Mouse (Mus musculus) brain, embryonic 14.5 days (tissue): Measurements from ENCODE around the gene Myh6. TPM values are rescaled to one million over a fixed set of nuclear protein-coding genes. Genes with fewer than 3 reads are reported as not detected.
A peak's percentile ranks its signal among the peaks of the same experiment; 100 is the strongest.

Source experiments
- DNase-seq: peaks from one replicate; pipeline ENCODE4 v3.0.0-alpha.2; 2011; ENCODE audit warnings: low read depth
- CTCF ChIP-seq: fragments of 200-500 bp; IDR thresholded peaks from 2 replicates; pipeline ENCODE4 v1.5.1; 2012; ENCODE audit warnings: inconsistent platforms, mild to moderate bottlenecking, moderate library complexity, borderline replicate concordance; ENCODE audit not compliant: insufficient read depth, insufficient read length; ENCODE audit errors: extremely low read depth
- POLR2A ChIP-seq: fragments of 200-500 bp; IDR thresholded peaks from 2 replicates; pipeline ENCODE4 v1.6.1; 2012; ENCODE audit warnings: mild to moderate bottlenecking, inconsistent platforms, borderline replicate concordance; ENCODE audit not compliant: poor library complexity, insufficient read depth, insufficient read length, severe bottlenecking; ENCODE audit errors: extremely low read depth
- polyA plus RNA-seq: library from polyadenylated mRNA; depleted of rRNA; stranded (reverse); fragments of >200 nt; gene quantifications from 2 replicates; pipeline ENCODE4 v1.2.3, GENCODE M21; 2012

The Myh6 gene
- polyA plus RNA-seq, 1 experiment: 0.18 TPM

DNA sequence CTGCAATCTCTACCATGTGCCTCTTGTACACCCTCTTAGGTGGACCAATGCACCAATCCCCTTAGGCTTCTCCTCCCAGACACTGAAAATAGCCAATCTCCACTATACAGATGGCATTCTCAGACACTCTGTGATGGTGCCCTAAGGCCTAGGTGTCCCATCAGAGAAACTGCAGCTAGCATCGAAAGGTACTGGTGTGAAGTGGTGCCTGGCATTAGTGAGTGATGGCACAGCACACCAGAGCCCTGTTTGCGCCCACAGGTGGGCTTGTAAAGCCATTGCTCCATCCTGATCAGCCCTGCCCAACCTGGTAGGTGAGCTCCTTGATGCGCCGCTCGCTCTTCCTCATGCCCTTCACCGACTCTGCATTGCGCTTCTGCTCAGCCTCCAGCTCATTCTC lies 22.8 kb downstream of the Myh6 start:
- DNase-seq: no peak
- TF ChIP-seq CTCF: no peak
- no peak for TF ChIP-seq POLR2A

DNA sequence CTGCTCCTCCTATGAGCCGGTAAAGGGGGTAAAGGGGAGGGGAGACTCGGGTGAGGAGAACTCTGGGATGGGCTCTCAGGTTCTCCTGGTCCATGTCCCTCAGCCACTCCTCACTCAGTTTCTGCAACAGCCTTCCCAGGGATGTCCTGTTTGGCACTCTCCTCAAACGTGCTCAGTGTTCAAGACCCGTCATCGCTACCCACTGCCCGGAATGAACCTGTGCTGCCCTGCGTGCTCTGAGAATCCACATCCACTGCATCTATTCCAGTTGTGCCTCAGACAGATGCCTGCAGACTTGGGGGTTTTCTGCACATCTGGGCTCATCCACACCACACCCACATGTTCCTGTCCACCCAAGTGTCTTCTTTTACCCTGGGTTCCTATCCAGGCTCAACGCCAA lies 24.2 kb downstream of the Myh6 start:
- no peak for DNase-seq
- no peak for TF ChIP-seq POLR2A

DNA sequence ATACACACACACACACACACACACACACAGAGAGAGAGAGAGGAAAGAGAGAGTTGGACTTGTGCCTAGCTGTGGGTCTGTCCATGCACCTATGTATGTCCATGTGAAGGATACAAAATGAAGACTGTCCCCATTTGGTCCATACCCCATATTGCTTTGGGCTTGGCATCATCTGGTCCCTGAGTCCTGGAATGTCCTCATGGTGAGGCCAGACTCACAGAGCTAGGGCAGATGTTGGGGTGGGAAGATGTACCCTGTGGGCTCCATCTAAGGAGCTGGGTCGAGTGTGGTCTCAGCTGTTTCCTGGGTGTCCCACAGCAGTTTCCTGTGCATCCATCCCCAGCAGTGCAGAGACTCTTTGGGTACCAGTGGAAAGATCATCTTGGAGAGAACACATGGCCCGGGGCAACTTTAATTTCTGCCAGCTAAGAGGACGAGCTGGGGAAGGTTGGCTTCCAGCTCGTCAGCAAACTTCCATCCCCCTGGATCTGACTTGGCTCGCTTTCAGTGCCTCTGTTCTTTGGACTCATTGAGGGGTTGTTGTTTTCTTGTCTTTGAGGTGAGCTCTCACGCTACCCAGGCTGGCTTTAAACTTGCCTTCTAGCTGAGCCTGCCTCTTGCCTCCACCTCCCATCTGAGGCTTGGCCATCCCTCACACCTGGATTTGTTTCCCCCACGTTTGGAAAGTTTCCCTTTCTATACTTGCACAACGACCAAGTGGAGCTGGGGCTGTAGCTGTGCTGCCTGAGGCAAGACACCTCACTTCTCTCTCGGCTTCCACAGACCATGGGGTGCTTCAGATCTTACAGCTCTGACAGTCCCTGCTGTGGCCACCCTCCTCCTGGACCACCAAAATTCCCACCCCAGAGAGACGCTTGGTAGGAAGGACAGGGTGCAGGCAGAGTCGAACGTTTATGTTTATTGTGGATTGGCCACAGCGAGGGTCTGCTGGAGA lies 25.4 kb downstream of the Myh6 start:
- DNase-seq: no peak
- TF ChIP-seq POLR2A (no peak), CTCF (no peak)

DNA sequence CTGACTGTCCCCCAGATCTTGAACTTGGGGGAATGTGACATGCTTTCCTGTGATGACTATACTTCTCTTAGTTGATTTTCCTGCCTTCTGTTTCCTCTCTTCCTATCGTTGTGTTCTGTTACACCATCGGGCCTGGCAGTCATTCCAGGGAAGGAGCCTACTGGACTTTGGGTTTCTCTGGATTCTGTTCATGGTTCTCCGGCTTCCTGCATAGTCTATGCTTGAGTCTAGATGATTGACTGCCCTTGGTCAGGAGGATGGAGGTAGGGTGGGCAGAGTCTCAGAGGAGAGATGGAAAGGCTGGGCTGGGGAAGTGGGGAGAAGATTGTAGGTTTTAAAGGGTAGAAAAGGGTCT lies 26.6 kb downstream of the Myh6 start:
- TF ChIP-seq POLR2A: no peak
- TF ChIP-seq CTCF: no peak
- no peak for DNase-seq

DNA sequence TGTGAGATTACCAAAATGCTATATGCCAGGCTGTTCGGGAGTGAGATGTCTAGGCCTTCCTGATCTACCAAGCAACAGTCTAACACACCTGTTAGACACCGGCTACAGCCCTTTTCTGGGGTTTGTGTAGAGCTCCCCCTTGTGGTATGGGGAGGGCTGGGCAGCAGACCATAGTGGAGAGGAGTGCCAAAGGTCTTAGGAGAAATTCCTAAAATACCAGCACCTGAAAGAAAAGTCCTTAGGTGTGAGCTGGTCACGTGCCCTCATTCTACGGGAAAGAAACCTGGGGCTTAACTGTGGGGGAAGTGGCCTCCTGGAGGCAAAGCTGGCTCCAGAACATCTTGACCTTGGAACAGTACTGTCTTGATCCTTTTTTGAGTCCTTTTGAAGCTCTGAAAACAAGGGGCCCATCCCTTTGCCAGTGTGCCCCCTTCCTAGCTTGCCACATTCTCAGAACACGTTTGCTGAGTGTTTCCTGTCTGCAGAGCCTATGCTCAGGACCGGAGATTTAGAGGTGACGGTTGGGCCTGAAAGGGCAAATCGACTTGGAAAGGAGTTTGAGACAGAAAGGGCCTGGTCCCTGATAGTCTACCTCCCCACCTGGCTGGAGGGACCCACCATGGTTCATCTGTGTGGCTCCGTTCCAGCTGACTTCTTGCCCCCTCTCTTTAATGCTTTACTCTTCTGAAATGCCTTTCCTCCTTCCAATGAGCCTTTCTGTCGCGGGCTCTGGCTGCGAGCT lies 27.1 kb downstream of the Myh6 start:
- TF ChIP-seq CTCF: peak; percentile 73
- no peak for TF ChIP-seq POLR2A

DNA sequence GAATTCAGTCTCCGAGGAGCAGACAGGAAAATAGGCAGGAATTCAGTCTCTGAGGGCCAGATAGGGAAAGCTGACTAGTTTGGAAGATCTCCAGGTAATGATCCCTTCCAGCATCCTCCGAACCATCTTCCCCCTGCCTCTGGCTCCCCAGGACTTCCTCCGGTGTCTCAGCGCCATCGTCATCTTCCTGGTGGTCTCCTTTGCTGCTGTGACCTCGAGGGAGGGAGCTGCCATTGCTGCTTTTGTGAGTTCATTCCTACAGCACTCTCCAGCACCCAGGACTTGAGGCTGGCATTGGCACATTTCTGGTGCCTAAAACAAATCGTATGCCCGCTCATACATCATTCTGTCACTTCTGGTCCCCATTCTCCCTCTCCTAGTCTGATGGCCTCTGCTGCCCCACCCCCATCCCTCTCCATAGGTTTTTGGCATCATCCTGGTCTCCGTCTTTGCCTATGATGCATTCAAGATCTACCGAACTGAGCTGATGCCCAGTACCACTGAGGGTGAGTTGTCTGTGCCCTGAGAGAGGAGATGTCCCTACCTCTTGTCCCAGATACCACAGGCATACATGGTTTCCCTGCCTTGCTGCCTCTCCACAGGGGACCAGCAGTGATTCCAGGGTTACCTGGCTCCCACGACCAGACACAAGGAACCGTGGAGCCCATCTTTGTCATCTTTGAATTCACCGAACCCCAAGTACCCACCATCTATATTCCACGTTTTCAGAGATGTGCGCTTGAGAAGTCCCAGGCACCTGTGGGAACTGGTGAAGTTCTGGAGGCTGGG lies 28.1 kb downstream of the Myh6 start:
- TF ChIP-seq POLR2A (no peak), CTCF (no peak)
- no peak for DNase-seq

More for the DNA sequence above, 27.1 kb downstream of the Myh6 start:
- peak; percentile 61 for DNase-seq

DNA sequence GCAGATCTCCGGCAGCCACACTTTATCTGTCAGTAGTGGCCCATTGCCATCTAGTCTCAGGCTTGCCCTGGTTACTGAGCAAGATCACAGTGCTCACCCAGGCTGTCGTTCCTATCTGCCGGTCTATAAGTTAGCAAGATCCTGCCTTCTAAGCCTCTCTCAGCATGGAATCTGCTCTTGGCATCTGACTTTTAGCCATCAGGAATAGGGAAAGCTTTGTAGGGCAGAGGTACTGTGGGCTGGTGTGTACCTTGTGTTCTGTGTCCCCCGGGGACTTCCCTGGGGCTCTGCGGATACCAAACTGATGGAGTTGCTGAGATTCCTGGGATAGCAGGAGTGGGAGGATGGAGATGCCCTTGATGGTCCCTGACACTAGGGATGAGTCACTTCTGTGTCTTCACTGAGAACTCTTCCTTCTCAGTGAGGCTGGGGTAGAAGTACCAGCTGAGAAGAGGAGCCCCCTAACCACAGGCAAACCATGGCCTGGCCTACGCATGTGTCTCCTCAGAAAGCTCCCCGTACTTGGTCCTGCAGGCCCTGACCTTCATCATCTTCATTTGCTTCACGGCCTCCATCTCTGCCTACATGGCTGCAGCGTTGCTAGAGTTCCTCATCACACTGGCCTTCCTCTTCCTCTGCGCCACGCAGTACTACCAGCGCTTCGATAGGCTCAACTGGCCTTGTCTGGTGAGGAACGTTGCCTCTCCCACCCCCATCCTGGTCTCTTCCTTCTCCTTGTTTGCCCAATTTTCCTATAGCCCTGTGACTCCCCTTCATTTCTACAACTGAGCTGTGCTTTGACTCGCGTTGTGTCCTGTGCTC lies 29.2 kb downstream of the Myh6 start:
- no peak for DNase-seq
- TF ChIP-seq CTCF: no peak
- TF ChIP-seq POLR2A: no peak

DNA sequence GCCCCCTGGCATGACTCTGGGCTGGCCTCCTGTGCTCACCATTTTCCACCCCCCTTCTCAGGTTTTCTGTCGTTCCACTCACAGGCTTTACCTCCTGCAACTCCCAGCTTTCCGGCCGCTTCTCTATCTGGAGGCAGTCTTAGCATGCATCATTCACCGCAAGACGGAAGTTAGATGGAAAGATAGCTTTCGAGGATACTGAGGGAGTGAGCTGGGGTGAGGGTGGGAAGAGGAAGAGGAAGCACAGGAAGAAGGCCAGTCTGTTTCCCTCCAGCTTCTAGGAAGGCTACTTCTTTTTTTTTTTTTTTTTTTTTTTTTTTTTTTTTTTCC lies 29.9 kb downstream of the Myh6 start:
- TF ChIP-seq CTCF: no peak
- no peak for TF ChIP-seq POLR2A
- DNase-seq: no peak

DNA sequence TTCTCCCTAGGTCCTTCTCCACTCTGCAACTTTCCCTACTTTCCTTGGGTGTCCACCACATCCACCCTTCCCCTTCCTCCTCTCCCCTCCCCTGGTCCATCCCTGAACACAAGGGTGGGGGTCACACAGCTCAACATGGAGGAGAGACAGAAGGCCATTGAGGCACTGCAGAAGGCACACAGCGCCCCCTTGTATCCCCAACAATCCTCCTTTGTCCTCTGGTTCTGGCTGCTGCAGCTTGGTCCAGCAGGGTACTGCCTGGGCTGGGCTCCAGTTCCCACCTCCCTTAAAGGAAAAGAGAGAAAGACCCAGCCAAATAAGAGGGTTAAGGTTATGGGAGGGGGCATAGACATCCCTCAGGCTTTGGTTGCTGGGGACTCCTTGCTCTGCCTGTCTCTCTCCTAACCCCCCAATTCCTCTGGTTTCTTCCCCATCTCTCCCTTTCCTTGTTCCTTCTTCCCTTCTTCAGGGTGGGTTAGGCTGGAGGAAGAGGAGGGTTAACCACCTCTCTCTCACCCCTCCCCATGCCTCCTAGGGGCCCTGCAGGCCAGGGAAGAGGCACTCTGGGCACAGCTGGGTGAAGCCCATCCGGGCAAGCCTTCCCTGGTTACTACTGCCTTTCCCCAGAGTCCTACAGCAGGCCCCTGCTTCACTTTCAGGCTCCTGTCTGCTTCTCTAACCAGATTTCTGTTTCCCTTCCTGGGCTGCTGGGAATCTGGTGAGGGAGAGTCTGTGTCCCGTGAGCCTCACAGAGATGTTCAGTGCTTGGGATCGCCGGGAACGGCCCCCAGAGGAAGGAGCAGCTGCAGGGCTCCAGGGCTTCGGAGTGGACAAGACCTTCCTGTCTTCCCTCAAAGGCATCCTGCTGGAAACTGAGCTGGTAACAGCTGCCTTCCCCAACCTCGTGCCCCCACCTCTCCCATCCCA lies 30.6 kb downstream of the Myh6 start, which contains the start of gene Cmtm5:
TSS of gene Cmtm5 (plus strand) at position 358 of the 927 bp plus-strand sequence.
- no peak for TF ChIP-seq POLR2A
- no peak for TF ChIP-seq CTCF
- peak; percentile 77 for DNase-seq

DNA sequence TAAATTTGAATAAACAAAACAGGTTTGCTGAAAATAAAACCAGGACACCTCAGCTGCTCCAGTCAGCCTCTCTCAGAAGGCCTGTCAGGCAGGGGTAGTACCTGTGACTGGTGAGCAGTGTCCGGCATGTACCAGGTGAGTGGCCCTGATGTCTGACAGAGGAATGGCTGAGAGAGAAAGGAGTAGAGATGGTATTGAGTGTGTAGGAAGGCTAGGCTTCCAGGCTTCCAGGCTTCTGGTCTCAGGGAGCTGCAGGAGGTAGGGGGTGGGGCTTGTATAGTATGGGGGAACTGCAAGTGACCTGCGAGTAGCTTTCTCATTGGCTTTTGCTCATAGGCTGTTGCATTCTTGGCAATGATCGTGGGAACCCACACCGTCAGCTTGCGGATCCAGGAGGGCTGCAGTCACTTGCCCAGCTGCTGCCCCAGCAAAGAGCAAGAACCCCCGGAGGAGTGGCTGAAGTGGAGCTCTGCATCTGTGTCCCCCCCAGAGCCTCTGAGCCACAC lies 34.0 kb downstream of the Myh6 start, which contains the start of gene Il25:
TSS of gene Il25 (plus strand) at position 51 of the 506 bp plus-strand sequence.
- DNase-seq: peak; percentile 65
- TF ChIP-seq CTCF (no peak), POLR2A (no peak)
